Mouse (Mus musculus): ENCODE results near the gene Mettl7b. TPM values are rescaled to one million over a fixed set of nuclear protein-coding genes. Genes with fewer than 3 reads are reported as not detected.

The Mettl7b gene
- total RNA-seq, 2 experiments from 2014 or later = not detected

DNA sequence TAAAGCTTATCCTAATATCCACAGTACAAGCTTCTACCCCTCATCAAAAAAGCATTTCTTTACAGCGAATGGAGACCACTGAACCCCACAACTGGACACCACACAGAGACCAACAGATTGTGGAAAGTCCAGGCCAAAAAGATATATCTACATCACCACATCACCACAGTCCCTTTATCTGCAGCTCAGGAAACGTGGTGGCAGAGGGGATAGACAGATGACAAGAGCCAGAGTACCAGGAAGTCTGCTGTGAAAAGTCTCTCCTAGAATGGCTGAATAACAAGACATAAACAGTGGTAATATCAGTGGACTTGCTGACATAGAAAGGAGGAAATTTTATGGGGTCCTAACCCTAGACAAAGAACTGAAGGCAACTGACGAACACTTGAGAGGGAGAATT is 15.6 kb upstream of the Mettl7b start:
- no peak for TF ChIP-seq CTCF (IDR thresholded peaks at IDR 0.05)
- DNase-seq = no peak
- H3K27ac ChIP-seq = no peak overlapping the region
- intact Hi-C loops (cut with DNase I) = loop anchor here (5.0 kb wide), 2 partner anchors 134 to 244 kb away; no protein-coding TSS in a partner anchor
- no peak overlapping the region for H3K4me3 ChIP-seq

DNA sequence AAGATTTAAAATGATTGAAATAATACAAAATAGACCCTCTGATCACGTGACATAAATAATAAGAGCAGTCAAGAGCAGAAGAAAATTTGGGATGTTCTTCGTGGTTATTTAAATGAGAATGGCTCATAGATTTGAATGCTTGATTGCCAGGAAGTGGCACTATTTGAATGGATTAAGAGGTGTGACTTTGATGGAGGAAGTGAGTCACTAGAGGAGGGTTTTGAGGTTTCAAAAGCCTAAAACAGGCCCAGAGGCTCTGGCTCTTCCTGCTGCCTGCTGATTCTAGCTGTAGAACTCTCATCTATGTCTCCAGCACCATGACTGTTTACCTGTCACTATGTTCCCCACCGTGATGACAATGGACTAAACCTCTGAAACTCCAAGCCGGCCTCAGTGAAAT is 12.1 kb upstream of the Mettl7b start:
- no peak for TF ChIP-seq CTCF (IDR thresholded peaks at IDR 0.05)
- Histone ChIP-seq H3K27ac (no peak overlapping the region), H3K4me3 (no peak overlapping the region)
- intact Hi-C loops (cut with DNase I) = no loop called here
- DNase-seq = no peak

DNA sequence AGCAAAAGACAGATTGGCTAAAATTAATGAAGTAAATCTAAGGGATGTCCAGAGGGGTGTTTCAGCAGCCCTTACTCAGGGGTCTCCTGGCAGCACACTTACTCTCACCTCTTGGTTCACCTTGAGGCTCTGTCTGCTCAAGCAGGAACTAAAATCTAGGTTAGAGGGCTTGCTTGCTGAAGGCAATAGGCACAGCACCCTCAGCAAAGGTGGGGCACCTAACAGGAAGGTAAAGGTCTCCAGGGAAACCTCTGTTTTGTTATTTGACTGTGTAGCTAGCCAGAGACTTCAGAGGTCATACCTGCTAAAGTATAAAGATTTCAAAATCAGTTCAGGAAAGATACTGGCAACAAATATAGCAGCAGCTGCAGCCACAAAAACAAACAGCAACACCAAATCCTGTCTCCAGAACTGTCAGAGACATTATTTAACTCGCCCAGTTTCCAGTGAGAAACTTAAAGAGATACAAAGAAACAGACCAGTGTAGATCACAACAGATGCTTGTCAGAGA is 10.0 kb upstream of the Mettl7b start:
- H3K27ac ChIP-seq = no peak overlapping the region
- intact Hi-C loops (cut with DNase I) = no loop called here
- no peak overlapping the region for H3K4me3 ChIP-seq
- no peak for TF ChIP-seq CTCF (IDR thresholded peaks at IDR 0.05)
- DNase-seq = no peak

DNA sequence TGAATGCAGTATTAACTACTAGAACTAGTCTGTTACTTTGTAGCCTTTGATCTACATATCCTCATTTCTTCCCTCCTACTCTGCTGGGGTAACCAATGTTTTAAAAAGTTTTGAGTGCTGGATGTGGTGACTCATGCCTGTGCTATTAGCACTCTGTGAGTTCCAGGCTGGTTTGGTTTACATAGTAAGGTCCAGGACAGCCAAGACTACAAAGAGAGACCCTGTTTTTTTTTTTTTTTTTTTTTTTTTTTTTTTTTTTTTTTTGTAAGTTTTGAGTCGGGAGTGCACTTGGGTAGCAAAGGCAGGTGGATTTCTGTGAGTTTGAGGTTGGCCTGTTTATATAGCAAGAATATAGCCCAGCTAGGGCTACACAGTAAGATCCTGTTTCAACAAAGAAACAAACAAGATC is 7.6 kb upstream of the Mettl7b start:
- Histone ChIP-seq H3K4me3 (no peak overlapping the region), H3K27ac (no peak overlapping the region)
- TF ChIP-seq CTCF (IDR thresholded peaks at IDR 0.05) = no peak
- no peak for DNase-seq
- intact Hi-C loops (cut with DNase I) = no loop called here

GRCm38 (mm10) chr10:128965871-128966270 is 5.1 kb upstream of the Mettl7b start:
- no peak for TF ChIP-seq CTCF (IDR thresholded peaks at IDR 0.05)
- Histone ChIP-seq H3K4me3 (no peak overlapping the region), H3K27ac (no peak overlapping the region)
- intact Hi-C loops (cut with DNase I) = no loop called here
- DNase-seq = no peak

DNA sequence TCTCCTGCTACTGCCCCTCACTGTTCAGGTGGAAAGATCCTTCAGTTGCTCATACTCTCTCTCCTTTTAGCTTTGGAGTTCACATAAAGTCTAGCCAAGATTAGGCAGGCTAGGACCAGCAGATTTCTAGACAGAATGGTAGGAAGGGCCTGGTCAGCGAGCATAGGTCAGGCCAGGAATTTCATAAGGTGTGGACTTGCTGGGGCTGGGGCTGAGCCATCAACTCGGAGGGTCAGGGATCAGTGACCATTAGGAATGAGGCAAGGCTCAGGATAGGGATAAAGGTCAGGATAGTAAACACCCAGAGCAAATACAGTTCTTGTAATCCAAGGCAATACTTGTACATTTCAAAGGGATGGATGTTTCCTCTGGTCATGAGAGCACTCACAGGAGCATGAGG is 4.2 kb upstream of the Mettl7b start:
- H3K27ac ChIP-seq = no peak overlapping the region
- DNase-seq = no peak
- TF ChIP-seq CTCF (IDR thresholded peaks at IDR 0.05) = no peak
- intact Hi-C loops (cut with DNase I) = no loop called here
- no peak overlapping the region for H3K4me3 ChIP-seq

DNA sequence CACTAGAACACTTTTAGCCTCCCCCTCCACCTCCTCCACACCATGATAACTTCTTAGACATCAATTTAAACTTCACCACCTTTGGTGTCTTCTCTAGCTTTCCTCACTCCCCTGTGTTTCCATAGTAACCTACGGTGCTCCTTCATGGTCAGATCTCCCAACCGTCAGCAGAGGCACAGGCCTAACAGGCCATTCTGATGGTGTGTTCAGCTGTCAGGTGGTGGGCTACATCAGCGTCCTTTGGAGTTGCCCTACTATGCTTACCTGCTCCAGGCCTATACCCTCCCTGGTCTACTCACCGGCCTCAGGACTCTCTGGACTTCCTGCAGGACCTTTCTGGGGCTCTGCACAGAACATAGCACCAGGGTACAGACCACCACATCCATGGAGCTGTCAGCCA is 646 bp downstream of the Mettl7b start:
- no peak for TF ChIP-seq CTCF (IDR thresholded peaks at IDR 0.05)
- no peak for DNase-seq
- H3K27ac ChIP-seq = no peak overlapping the region
- no peak overlapping the region for H3K4me3 ChIP-seq
- intact Hi-C loops (cut with DNase I) = no loop called here

DNA sequence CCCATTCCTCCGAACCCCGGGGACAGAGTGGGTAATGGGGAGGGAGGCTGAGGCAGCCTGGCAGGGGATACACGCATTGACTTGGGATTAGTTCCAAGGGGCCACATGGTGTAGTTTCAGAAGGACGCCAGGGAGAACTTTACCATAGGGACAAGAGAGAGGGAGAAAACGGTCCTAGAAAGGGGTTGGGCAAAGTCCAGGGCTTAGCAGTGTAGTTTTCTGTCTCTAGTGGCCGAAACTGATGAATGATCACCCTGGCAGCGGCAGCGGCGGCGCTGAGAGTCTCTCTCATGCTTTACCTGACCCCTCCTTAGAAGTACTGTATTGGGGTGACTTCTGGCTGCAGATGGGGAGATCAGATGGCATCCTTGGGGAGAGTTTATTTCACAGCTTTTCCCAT is 2.4 kb downstream of the Mettl7b start:
- Histone ChIP-seq H3K27ac (no peak overlapping the region), H3K4me3 (no peak overlapping the region)
- intact Hi-C loops (cut with DNase I) = no loop called here
- DNase-seq = no peak
- no peak for TF ChIP-seq CTCF (IDR thresholded peaks at IDR 0.05)

DNA sequence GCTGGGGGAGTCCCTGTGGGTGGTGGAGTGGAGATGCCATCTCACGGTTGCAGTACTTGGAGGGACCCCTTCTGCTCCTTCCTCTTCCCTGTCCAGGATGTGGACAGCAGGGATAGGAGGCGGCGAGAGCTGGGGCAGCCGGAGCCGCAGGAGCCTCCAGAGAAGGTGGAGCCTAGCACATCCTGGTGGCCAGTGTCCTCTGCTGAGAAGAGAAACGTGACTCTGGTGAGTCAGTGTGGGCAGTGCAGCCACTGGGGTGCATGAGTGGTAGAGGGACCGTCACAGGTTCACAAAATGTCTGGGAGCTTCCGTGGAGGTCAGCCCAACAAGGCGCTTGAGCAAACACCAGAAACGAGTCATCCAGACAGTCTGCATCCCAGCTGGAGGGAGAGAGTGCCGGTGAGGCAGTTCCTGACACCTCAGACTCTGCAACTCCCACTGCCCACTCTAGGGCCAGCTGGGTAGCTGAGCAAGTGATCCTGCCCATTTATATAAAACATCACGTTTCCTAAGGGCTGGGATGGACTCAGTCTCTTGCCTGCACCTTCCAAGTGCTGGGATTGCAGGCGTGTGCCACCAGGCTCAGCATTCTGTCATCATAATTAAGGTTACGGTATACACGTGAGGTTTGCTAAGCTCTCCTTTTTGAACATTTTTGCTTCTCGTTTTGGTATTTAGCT is 10.4 kb downstream of the Mettl7b start:
- Histone ChIP-seq H3K27ac (no peak overlapping the region), H3K4me3 (no peak overlapping the region)
- intact Hi-C loops (cut with DNase I) = no loop called here
- no peak for TF ChIP-seq CTCF (IDR thresholded peaks at IDR 0.05)
- DNase-seq = no peak

GRCm38 (mm10) chr10:128947496-128947895 is 13.3 kb downstream of the Mettl7b start:
- TF ChIP-seq CTCF (IDR thresholded peaks at IDR 0.05) = no peak
- no peak overlapping the region for H3K4me3 ChIP-seq
- intact Hi-C loops (cut with DNase I) = loop anchor here (2.0 to 5.0 kb wide), 2 partner anchors 25 to 35 kb away; partner anchors contain the start of gene Rdh5
- H3K27ac ChIP-seq = no peak overlapping the region
- no peak for DNase-seq

- peak; percentile 79 for DNase-seq
- peak; percentile 89 for TF ChIP-seq CTCF (IDR thresholded peaks at IDR 0.05)
- no peak overlapping the region for H3K27ac ChIP-seq
- intact Hi-C loops (cut with DNase I) = loop anchor here (2.0 to 5.0 kb wide), 2 partner anchors 23 to 33 kb away; partner anchors contain the start of gene Rdh5
- H3K4me3 ChIP-seq = no peak overlapping the region
Observed at GRCm38 (mm10) chr10:128945675-128946074, 15.1 kb downstream of the Mettl7b start.

- intact Hi-C loops (cut with DNase I) = no loop called here
- no peak for DNase-seq
- Histone ChIP-seq H3K27ac (no peak overlapping the region), H3K4me3 (no peak overlapping the region)
- no peak for TF ChIP-seq CTCF (IDR thresholded peaks at IDR 0.05)
Observed at GRCm38 (mm10) chr10:128940475-128941061, 20.2 kb downstream of the Mettl7b start.

DNA sequence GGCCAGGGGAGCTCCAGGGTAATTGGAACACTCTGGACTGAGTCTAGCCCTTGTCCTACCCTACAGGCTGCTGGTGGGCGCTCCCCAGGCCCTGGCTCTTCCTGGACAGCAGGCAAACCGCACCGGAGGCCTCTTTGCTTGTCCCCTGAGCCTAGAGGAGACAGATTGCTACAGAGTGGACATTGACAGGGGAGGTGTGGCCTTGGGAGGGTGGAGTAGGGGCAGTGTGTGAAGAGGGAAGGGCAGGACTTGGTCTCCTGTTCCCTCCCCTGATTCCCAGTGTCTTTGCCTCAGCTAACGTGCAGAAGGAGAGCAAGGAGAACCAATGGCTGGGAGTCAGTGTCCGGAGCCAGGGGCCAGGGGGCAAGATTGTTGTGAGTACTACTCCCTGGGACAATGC is 21.8 kb downstream of the Mettl7b start:
- no peak for TF ChIP-seq CTCF (IDR thresholded peaks at IDR 0.05)
- Histone ChIP-seq H3K4me3 (peak overlapping the region; percentile 83), H3K27ac (peak overlapping the region; percentile 88)
- DNase-seq = peak; percentile 57
- intact Hi-C loops (cut with DNase I) = no loop called here
